Mouse (Mus musculus): ENCODE data around the gene Gm8138.
"Not testable (repeated sequence)": the region's sequence is repeated elsewhere in the genome, so short reads cannot be mapped to it uniquely, and the experiment has no call there.

GRCm38 (mm10) chr14:43416250-43416649, at the start of gene Gm8138:
- TF ChIP-seq CTCF (IDR thresholded peaks at IDR 0.05; ENCODE audit: insufficient read depth, low read length); POLR2A (IDR thresholded peaks at IDR 0.05; ENCODE audit: borderline replicate concordance, extremely low read depth, low read depth, low read length): not testable (repeated sequence)
